Comparison of ENCODE assay signal across 18 mouse cellular contexts in the genomic region with DNA sequence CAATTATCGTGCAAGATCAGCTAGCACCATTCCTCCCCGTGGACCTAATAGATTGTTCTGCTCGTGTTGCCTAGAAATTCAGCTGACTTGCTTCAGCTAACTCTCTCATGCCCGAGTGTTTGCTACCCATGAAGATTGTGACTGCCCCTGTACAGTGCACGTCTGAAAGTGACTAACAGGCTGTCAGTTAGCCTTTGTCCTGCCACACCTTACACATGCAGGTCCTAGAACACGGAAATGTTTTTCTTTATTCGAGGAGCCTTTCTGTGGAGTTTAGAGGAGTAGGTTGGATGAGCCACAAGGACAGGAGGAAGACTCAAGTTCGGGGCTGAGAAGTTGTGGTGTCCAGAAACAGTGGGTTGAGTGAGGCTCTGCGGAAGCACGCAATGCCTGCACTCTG.
"Had no signal": no experiment of that assay in that cellular context is flagged by ENCODE, and none has a peak within 500 bp of the region (broad histone marks: within the 10 kb centered on the region; RNA-seq: fewer than 3 reads in every experiment).

No protein-coding gene starts in this region.

- H3K9me3 ChIP-seq: midbrain, embryonic 10.5 days; midbrain, embryonic 12.5 days; neural tube, embryonic 13.5 days; neural tube, embryonic 15.5 days had no signal

- H3K4me3 ChIP-seq: midbrain, embryonic 10.5 days; midbrain, embryonic 12.5 days; myocyte; neural tube, embryonic 13.5 days; neural tube, embryonic 15.5 days had no signal

- ATAC-seq: midbrain, embryonic 16.5 days had no signal

- H3K4me1 ChIP-seq: midbrain, embryonic 10.5 days; midbrain, embryonic 12.5 days; neural tube, embryonic 13.5 days; neural tube, embryonic 15.5 days had no signal

- H3K9ac ChIP-seq: liver, embryonic 14.5 days; lung, embryonic 14.5 days; midbrain, embryonic 12.5 days; neural tube, embryonic 13.5 days; neural tube, embryonic 15.5 days had no signal

- DNase-seq: lung, adult 18-20 months; lung, embryonic 14.5 days; lung, postnatal 10 days; lung, postnatal 4 days; midbrain, embryonic 14.5 days; retina, postnatal 1 day; right cerebral cortex, adult 18-20 months; spleen, adult 18-20 months; thymus, adult 18-20 months; thymus, postnatal 14 days; thymus, postnatal 36 days had no signal

- H3K27me3 ChIP-seq: midbrain, embryonic 12.5 days; neural tube, embryonic 13.5 days; neural tube, embryonic 15.5 days had no signal

- H3K4me2 ChIP-seq: lung, embryonic 14.5 days; midbrain, embryonic 12.5 days; neural tube, embryonic 13.5 days; neural tube, embryonic 15.5 days had no signal

- H3K27ac ChIP-seq: liver, embryonic 14.5 days; midbrain, embryonic 10.5 days; midbrain, embryonic 12.5 days; neural tube, embryonic 13.5 days; neural tube, embryonic 15.5 days had no signal
